Mouse (Mus musculus) liver, adult 2 months (tissue): Measurements from ENCODE around the gene Fancg.

Experiments used
- CTCF ChIP-seq: fragments of 200-500 bp; IDR thresholded peaks from 2 replicates; pipeline ENCODE4 v1.5.1; 2011; ENCODE audit warnings: low read depth, low read length, control low read depth
- POLR2A ChIP-seq: fragments of 200-500 bp; IDR thresholded peaks from 2 replicates; pipeline ENCODE4 v1.6.1; 2011; ENCODE audit warnings: low read length, control low read depth; ENCODE audit not compliant: insufficient read depth; ENCODE audit errors: extremely low read depth

GRCm38 (mm10) chr4:42961592-42961991, 48.7 kb downstream of the Fancg start:
- TF ChIP-seq CTCF (peak; percentile 83), POLR2A (no peak)
